Mouse (Mus musculus): ENCODE results near the gene Nmu. TPM values are rescaled to one million over a fixed set of nuclear protein-coding genes. Genes with fewer than 3 reads are reported as not detected.
A peak's percentile ranks its signal among the peaks of the same experiment; 100 is the strongest.

Nmu gene
- total RNA-seq (2021), result not detected in 2 replicates
- long read RNA-seq, result 0 reads

- peak; percentile 8 for DNase-seq
These were observed at the start of gene Nmu for GRCm38 (mm10) chr5:76363453-76364104. TSS of gene Nmu (minus strand) at chr5:76363788.

GRCm38 (mm10) chr5:76411697-76412096 is 48.1 kb upstream of the Nmu start:
- DNase-seq, result no peak

GRCm38 (mm10) chr5:76394382-76394781 is 30.8 kb upstream of the Nmu start:
- no peak for DNase-seq

GRCm38 (mm10) chr5:76389041-76389795 is 25.6 kb upstream of the Nmu start:
- no peak for DNase-seq

GRCm38 (mm10) chr5:76388474-76388873 is 24.9 kb upstream of the Nmu start:
- DNase-seq, result no peak

- no peak for DNase-seq
These were observed 20.1 kb upstream of the Nmu start for GRCm38 (mm10) chr5:76383673-76384072.

- no peak for DNase-seq
These were observed 18.2 kb upstream of the Nmu start for GRCm38 (mm10) chr5:76381836-76382235.

- DNase-seq, result no peak
These were observed 15.6 kb upstream of the Nmu start for GRCm38 (mm10) chr5:76379216-76379615.

GRCm38 (mm10) chr5:76369215-76369840 is 5.7 kb upstream of the Nmu start:
- peak; percentile 10 for DNase-seq

GRCm38 (mm10) chr5:76365406-76365805 is 1.8 kb upstream of the Nmu start:
- DNase-seq, result no peak

- no peak for DNase-seq
These were observed 2.8 kb downstream of the Nmu start for GRCm38 (mm10) chr5:76360786-76361185.

- no peak for DNase-seq
These were observed 3.5 kb downstream of the Nmu start for GRCm38 (mm10) chr5:76360057-76360456.

- DNase-seq, result no peak
These were observed 11.5 kb downstream of the Nmu start for GRCm38 (mm10) chr5:76351953-76352611.

- DNase-seq, result no peak
These were observed 12.1 kb downstream of the Nmu start for GRCm38 (mm10) chr5:76351537-76351936.

- no peak for DNase-seq
These were observed 17.5 kb downstream of the Nmu start for GRCm38 (mm10) chr5:76346137-76346536.

GRCm38 (mm10) chr5:76340931-76341330 is 22.7 kb downstream of the Nmu start:
- DNase-seq, result no peak

GRCm38 (mm10) chr5:76337100-76337499 is 26.5 kb downstream of the Nmu start:
- no peak for DNase-seq

- no peak for DNase-seq
These were observed 29.8 kb downstream of the Nmu start for GRCm38 (mm10) chr5:76333833-76334232.

- DNase-seq, result no peak
These were observed 32.6 kb downstream of the Nmu start, which contains the start of gene Pdcl2 for GRCm38 (mm10) chr5:76330953-76331352. TSS of gene Pdcl2 (minus strand) at chr5:76331156.

GRCm38 (mm10) chr5:76327296-76327695 is 36.3 kb downstream of the Nmu start:
- no peak for DNase-seq

GRCm38 (mm10) chr5:76325113-76325512 is 38.5 kb downstream of the Nmu start:
- no peak for DNase-seq
